Mouse (Mus musculus) olfactory bulb, adult 2 months (tissue): ENCODE data around the gene Gnb1.

Experiments used
- CTCF ChIP-seq: fragments of 200-500 bp; IDR thresholded peaks from 2 replicates; pipeline ENCODE4 v1.5.1; 2012; ENCODE audit warnings: low read depth, mild to moderate bottlenecking, low read length, moderate library complexity; ENCODE audit not compliant: insufficient read depth
- POLR2A ChIP-seq: fragments of 200-500 bp; IDR thresholded peaks from 2 replicates; pipeline ENCODE4 v1.6.1; 2012; ENCODE audit warnings: mild to moderate bottlenecking, low read depth, low read length, moderate library complexity; ENCODE audit not compliant: insufficient read depth

DNA sequence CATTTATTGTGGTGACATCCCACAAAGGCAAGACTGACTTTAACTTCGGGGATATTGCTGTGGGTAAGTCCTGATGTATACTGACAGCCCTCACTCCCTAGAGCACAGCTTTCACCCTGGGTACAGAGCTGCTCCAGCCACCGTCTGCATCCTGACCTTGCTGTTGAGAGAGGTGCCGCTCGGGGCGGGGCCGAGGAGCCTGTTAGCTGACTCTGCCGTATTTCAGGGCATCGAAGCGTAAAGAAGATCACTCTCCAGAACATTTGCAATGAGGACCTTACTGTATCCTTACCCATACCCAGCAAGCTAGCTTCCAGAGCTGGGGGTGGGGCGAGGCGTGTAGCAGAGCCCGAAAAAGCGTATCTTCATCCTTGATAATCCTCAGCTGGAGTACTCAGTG lies 28.1 kb upstream of the Gnb1 start:
- TF ChIP-seq CTCF, result no peak
- TF ChIP-seq POLR2A, result no peak
